Mouse (Mus musculus) neutrophil, adult 5-6 weeks (primary cell): ENCODE measurements around the gene Btbd35f27. TPM values are rescaled to one million over a fixed set of nuclear protein-coding genes. Genes with fewer than 3 reads are reported as not detected.
"Not testable (repeated sequence)": the region's sequence is repeated elsewhere in the genome, so short reads cannot be mapped to it uniquely, and the experiment has no call there.

ENCODE experiments used
- ATAC-seq: fragments of 151-379, 151-347 bp; 2 replicates; pipeline ENCODE4 v1.8.0; 2017; ENCODE audit warnings: mild to moderate bottlenecking, moderate TSS enrichment; ENCODE audit not compliant: insufficient number of reproducible peaks, poor library complexity, low FRiP score, severe bottlenecking; ENCODE audit errors: extremely low read depth
- total RNA-seq: library from RNA; stranded (forward); fragments of 200-1000 nt; gene quantifications from 2 replicates; pipeline ENCODE4 v1.2.3, GENCODE M21; 2017

The Btbd35f27 gene
- total RNA-seq = 0.61 TPM in 1 of 2 replicates, not detected in the other

DNA sequence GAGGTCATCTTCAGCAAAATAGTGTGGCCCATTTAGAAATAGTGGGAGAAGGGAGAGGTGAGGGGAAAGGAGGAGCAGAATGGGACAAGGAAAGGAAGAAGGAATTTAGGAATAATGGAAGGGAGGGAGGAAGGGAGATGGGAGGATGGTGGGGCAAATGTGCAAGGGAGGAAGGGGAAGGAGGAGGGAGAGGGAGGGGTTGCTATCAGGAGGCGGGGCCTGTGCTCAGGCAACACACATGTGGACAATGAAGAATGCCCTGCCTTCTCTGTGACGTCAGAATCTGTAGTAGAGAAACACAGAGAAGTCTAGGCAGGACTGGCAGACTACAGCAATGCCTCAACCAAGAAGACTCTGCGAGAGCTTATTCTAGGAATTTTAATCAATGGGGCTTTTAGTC, at the start of gene Btbd35f27:
Gene Btbd35f27, plus strand, starts transcription at position 301 of the 400 bp plus-strand sequence.
- ATAC-seq = not testable (repeated sequence)

Other genes with a start within 250 kb of the Btbd35f27 start
- gene Btbd35f4, start 151.6 kb upstream of the Btbd35f27 start, total RNA-seq = 0.58 TPM in 1 of 2 replicates, not detected in the other